Mouse (Mus musculus): ENCODE measurements around the gene Plppr3. TPM values are rescaled to one million over a fixed set of nuclear protein-coding genes. Genes with fewer than 3 reads are reported as not detected.
A peak's percentile ranks its signal among the peaks of the same experiment; 100 is the strongest.

Gene Plppr3
- total and polyA plus RNA-seq, 2 experiments from 2014 or later: 2.5 to 5.9 TPM

DNA sequence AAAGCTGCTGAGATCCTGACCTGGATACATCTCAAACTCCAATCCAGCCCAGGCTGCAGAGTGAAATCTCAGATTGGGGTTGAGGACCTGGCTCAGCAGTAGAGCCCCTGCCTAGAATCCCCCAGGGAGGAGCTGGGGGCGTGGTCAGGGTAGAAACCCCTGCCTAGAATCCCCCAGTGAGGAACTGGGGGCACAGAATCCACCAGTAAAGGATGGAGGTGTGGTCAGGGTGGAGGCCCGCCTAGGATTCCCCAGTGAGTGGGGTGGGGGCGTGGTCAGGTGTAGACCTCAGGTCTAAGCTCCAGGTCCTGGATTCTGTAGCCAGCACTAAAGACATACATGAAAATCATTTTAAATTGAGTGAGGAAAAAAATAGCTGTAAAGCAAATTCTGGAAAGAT lies 1.6 kb downstream of the Plppr3 start:
- H3K4me3 ChIP-seq (ENCODE audit: low read depth, low read length): no peak overlapping the region
- H3K27ac ChIP-seq (ENCODE audit: low read depth): no peak overlapping the region
- TF ChIP-seq CTCF (IDR thresholded peaks at IDR 0.05; ENCODE audit: low read depth): no peak
- ATAC-seq (ENCODE audit: insufficient read depth, low read depth) (no peak), DNase-seq (ENCODE audit: low spot score) (no peak)
- no peak overlapping the region for H3K9ac ChIP-seq (replicated peaks; ENCODE audit: low read depth, low read length)
- H3K27me3 ChIP-seq (ENCODE audit: control insufficient read depth, insufficient read depth, low read length): peaks cover 7% of the 10 kb centered on the region; the same call in 1 of the 2 replicates
- WGBS: 53% methylated on average over 3 of the region's 3 CpGs
- no peak overlapping the region for H3K4me2 ChIP-seq (ENCODE audit: low read depth, low read length)
- no peaks in the 10 kb centered on the region for H3K36me3 ChIP-seq (replicated peaks; ENCODE audit: control insufficient read depth, insufficient read depth, low read length)
- H3K9me3 ChIP-seq (replicated peaks; ENCODE audit: control insufficient read depth, low read length): no peaks in the 10 kb centered on the region
- H3K4me1 ChIP-seq (ENCODE audit: control insufficient read depth, insufficient read depth): no peaks in the 10 kb centered on the region

DNA sequence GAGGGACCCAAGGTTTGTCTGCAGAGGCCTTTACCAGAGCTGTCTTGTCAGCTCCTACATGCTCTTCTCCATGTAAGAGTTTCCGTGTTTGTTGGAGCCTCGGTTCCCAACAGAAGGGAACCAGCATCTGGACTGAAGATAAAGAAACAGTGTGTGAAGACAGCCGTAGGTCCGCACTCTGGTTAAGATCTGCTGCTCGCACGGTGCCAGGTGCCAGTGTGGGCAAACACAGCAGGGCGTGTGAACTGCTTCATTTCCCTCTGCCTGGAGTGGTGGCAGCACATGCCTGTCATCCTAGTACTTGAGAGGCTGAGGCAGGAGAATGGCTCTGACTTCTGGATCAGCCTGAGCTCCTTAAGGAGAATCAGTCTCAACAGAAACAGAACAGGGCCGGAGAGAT lies 2.6 kb downstream of the Plppr3 start:
- DNase-seq (ENCODE audit: low spot score) (no peak), ATAC-seq (ENCODE audit: insufficient read depth, low read depth) (no peak)
- H3K36me3 ChIP-seq (replicated peaks; ENCODE audit: control insufficient read depth, insufficient read depth, low read length): no peaks in the 10 kb centered on the region
- 84% methylated on average over 8 of the region's 8 CpGs for WGBS
- no peak overlapping the region for H3K4me3 ChIP-seq (ENCODE audit: low read depth, low read length)
- no peaks in the 10 kb centered on the region for H3K9me3 ChIP-seq (replicated peaks; ENCODE audit: control insufficient read depth, low read length)
- no peaks in the 10 kb centered on the region for H3K4me1 ChIP-seq (ENCODE audit: control insufficient read depth, insufficient read depth)
- no peak overlapping the region for H3K4me2 ChIP-seq (ENCODE audit: low read depth, low read length)
- no peak overlapping the region for H3K9ac ChIP-seq (replicated peaks; ENCODE audit: low read depth, low read length)
- H3K27me3 ChIP-seq (ENCODE audit: control insufficient read depth, insufficient read depth, low read length): peaks cover 7% of the 10 kb centered on the region; the same call in 1 of the 2 replicates
- no peak for TF ChIP-seq CTCF (IDR thresholded peaks at IDR 0.05; ENCODE audit: low read depth)
- no peak for TF ChIP-seq EP300 (IDR thresholded peaks at IDR 0.05; ENCODE audit: low read depth)
- no peak overlapping the region for H3K27ac ChIP-seq (ENCODE audit: low read depth)

DNA sequence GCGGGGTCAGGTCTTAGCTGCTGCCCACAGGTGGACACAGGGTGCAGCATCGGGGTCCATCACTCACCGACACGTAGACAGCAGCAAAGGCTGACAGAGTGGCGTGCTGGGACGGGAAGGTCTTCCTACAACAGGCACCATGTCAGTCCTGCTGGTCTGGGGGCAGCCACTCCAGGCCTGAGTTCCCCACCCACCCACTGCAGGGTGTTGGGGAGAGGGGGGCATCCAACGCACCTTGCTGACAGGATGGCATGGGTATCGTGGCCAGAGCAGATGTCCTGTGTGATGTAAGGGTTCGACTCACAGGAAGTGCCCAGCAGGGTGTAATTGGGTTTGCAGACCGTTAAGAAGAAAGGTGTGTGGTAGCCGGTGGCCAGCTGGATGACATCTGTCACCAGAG lies 7.8 kb downstream of the Plppr3 start:
- Histone ChIP-seq H3K36me3 (replicated peaks; ENCODE audit: control insufficient read depth, insufficient read depth, low read length) (peaks cover 28% of the 10 kb centered on the region), H3K4me3 (ENCODE audit: low read depth, low read length) (no peak overlapping the region), H3K27me3 (ENCODE audit: control insufficient read depth, insufficient read depth, low read length) (no peaks in the 10 kb centered on the region), H3K9ac (replicated peaks; ENCODE audit: low read depth, low read length) (no peak overlapping the region), H3K27ac (ENCODE audit: low read depth) (no peak overlapping the region), H3K4me1 (ENCODE audit: control insufficient read depth, insufficient read depth) (no peaks in the 10 kb centered on the region), H3K9me3 (replicated peaks; ENCODE audit: control insufficient read depth, low read length) (no peaks in the 10 kb centered on the region), H3K4me2 (ENCODE audit: low read depth, low read length) (no peak overlapping the region)
- 80% methylated on average over 11 of the region's 11 CpGs for WGBS
- TF ChIP-seq CTCF (IDR thresholded peaks at IDR 0.05; ENCODE audit: low read depth) (no peak), EP300 (IDR thresholded peaks at IDR 0.05; ENCODE audit: low read depth) (no peak)
- no peak for ATAC-seq (ENCODE audit: insufficient read depth, low read depth)
- DNase-seq (ENCODE audit: low spot score): no peak

DNA sequence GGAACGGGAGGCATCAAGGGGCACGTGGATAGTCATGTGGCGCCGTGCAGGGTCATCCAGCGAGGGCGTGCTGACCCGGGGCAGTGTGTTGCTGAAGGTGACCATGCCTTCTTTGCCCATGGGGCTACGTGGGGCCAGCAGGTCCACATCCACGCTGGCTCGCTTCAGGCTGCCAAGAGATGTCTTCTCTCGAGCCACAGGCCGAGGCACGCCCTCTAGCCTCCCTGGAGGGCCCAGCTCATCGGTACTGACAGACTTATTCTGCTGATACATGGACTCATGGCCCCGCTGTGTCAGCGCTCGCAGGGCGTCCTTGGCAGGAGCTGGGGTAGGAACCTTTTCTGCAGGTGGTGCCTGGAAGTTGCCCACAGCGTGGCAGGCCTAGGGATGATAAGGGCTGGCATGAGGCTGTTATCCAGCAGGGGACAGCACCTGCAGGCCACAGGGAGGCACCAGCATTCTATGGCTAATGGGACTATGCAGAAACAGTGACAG lies 8.6 kb downstream of the Plppr3 start:
- peak; percentile 36 for DNase-seq (ENCODE audit: low spot score)
- H3K4me1 ChIP-seq (ENCODE audit: control insufficient read depth, insufficient read depth): no peaks in the 10 kb centered on the region
- H3K9me3 ChIP-seq (replicated peaks; ENCODE audit: control insufficient read depth, low read length): no peaks in the 10 kb centered on the region
- H3K4me2 ChIP-seq (ENCODE audit: low read depth, low read length): no peak overlapping the region
- WGBS: 41% methylated on average over 19 of the region's 19 CpGs
- H3K4me3 ChIP-seq (ENCODE audit: low read depth, low read length): no peak overlapping the region
- H3K27ac ChIP-seq (ENCODE audit: low read depth): no peak overlapping the region
- ATAC-seq (ENCODE audit: insufficient read depth, low read depth): peak; percentile 51
- TF ChIP-seq CTCF (IDR thresholded peaks at IDR 0.05; ENCODE audit: low read depth) (peak; percentile 49), EP300 (IDR thresholded peaks at IDR 0.05; ENCODE audit: low read depth) (no peak)
- peaks cover 36% of the 10 kb centered on the region for H3K36me3 ChIP-seq (replicated peaks; ENCODE audit: control insufficient read depth, insufficient read depth, low read length)
- H3K27me3 ChIP-seq (ENCODE audit: control insufficient read depth, insufficient read depth, low read length): no peaks in the 10 kb centered on the region
- H3K9ac ChIP-seq (replicated peaks; ENCODE audit: low read depth, low read length): no peak overlapping the region

DNA sequence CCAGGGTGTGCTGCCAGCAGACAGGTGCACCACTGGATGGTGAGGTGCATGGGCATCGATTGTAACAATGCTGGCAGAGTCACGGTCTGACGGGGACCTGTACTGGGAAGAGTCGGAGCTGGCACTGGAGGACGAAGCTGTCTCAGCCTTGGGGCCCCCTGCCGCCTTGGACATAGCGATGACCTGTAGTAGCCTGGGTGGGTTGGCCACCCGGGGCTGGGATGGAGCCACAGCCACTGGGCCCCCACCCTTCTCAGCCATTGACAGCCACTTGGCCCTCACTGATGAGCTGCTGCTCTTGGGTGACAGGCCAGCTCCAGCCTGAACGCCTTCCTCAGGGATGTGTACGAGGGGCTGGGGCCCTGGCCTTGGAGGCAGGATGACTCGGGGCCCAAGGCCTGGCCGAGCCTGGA lies 9.2 kb downstream of the Plppr3 start:
- H3K27ac ChIP-seq (ENCODE audit: low read depth): no peak overlapping the region
- no peaks in the 10 kb centered on the region for H3K27me3 ChIP-seq (ENCODE audit: control insufficient read depth, insufficient read depth, low read length)
- DNase-seq (ENCODE audit: low spot score): no peak
- no peaks in the 10 kb centered on the region for H3K4me1 ChIP-seq (ENCODE audit: control insufficient read depth, insufficient read depth)
- ATAC-seq (ENCODE audit: insufficient read depth, low read depth): no peak; the same call in 1 of the 2 replicates
- no peak overlapping the region for H3K4me2 ChIP-seq (ENCODE audit: low read depth, low read length)
- TF ChIP-seq CTCF (IDR thresholded peaks at IDR 0.05; ENCODE audit: low read depth) (no peak), EP300 (IDR thresholded peaks at IDR 0.05; ENCODE audit: low read depth) (no peak)
- H3K9ac ChIP-seq (replicated peaks; ENCODE audit: low read depth, low read length): no peak overlapping the region
- H3K9me3 ChIP-seq (replicated peaks; ENCODE audit: control insufficient read depth, low read length): no peaks in the 10 kb centered on the region
- H3K36me3 ChIP-seq (replicated peaks; ENCODE audit: control insufficient read depth, insufficient read depth, low read length): peaks cover 42% of the 10 kb centered on the region
- WGBS: 42% methylated on average over 12 of the region's 12 CpGs
- H3K4me3 ChIP-seq (ENCODE audit: low read depth, low read length): no peak overlapping the region

Measured in heart, postnatal 0 days (tissue).